ENCODE assay signal across 21 mouse cellular contexts in genomic region chr4:152262187-152262586, GRCm38 (mm10). TPM values are rescaled to one million over a fixed set of nuclear protein-coding genes. Genes with fewer than 3 reads are reported as not detected.
DNase-seq lines count a peak whose midpoint lies in the region; ATAC-seq and TF ChIP-seq lines count a peak whose summit lies in the region.
"Had no signal": no experiment of that assay in that cellular context is flagged by ENCODE, and none has a peak within 500 bp of the region (broad histone marks: within the 10 kb centered on the region; RNA-seq: fewer than 3 reads in every experiment).

No protein-coding gene starts in this region.

- no peak overlapping the region for H3K9ac ChIP-seq in hindbrain, postnatal 0 days (replicated peaks; ENCODE audit: low read length)
- H3K9ac ChIP-seq in hindbrain, embryonic 14.5 days: no peak overlapping the region
- H3K9ac ChIP-seq in heart, adult 2 months (ENCODE audit: low read depth, low read length): no peak overlapping the region
- H3K9ac ChIP-seq in heart, embryonic 13.5 days: peak overlapping the region; percentile 71
- 0 out of 2 replicates have a peak overlapping the region, but pooled peaks have one; percentile 13 for H3K9ac ChIP-seq in limb, embryonic 13.5 days
- H3K9ac ChIP-seq: forebrain, embryonic 13.5 days had no signal

- H3K4me2 ChIP-seq in hindbrain, postnatal 0 days (ENCODE audit: low read depth, low read length): no peak overlapping the region
- no peak overlapping the region for H3K4me2 ChIP-seq in hindbrain, embryonic 14.5 days (replicated peaks)
- H3K4me2 ChIP-seq in heart, embryonic 13.5 days: peak overlapping the region; percentile 56
- H3K4me2 ChIP-seq in limb, embryonic 13.5 days (replicated peaks): no peak overlapping the region
- H3K4me2 ChIP-seq: forebrain, embryonic 13.5 days had no signal

- WGBS in hindbrain, postnatal 0 days: 54% methylated on average over 9 of the region's 9 CpGs
- 64% methylated on average over 9 of the region's 9 CpGs for WGBS in hindbrain, embryonic 14.5 days
- 32% methylated on average over 9 of the region's 9 CpGs for WGBS in heart, adult 2 months
- WGBS in heart, embryonic 13.5 days: 26% methylated on average over 9 of the region's 9 CpGs
- 64% methylated on average over 9 of the region's 9 CpGs for WGBS in limb, embryonic 13.5 days

- H3K27ac ChIP-seq in hindbrain, postnatal 0 days: peak overlapping the region; percentile 33; the same call in 1 of the 2 replicates
- no peak overlapping the region for H3K27ac ChIP-seq in hindbrain, embryonic 14.5 days
- peak overlapping the region; percentile 61 for H3K27ac ChIP-seq in heart, adult 2 months
- H3K27ac ChIP-seq in heart, embryonic 13.5 days (replicated peaks): peak overlapping the region; percentile 96
- H3K27ac ChIP-seq in limb, embryonic 13.5 days: no peak overlapping the region
- H3K27ac ChIP-seq: forebrain, embryonic 13.5 days had no signal

- intact Hi-C loops in heart, adult 2 months (cut with DNase I): no loop called here

- no peak for TF ChIP-seq CTCF in hindbrain, postnatal 0 days (IDR thresholded peaks at IDR 0.05; ENCODE audit: low read depth)
- no peak for TF ChIP-seq CTCF in heart, adult 2 months (IDR thresholded peaks at IDR 0.05)

- no peaks in the 10 kb centered on the region for H3K27me3 ChIP-seq in hindbrain, postnatal 0 days (ENCODE audit: insufficient read depth, low read length)
- H3K27me3 ChIP-seq in hindbrain, embryonic 14.5 days (ENCODE audit: control insufficient read depth, insufficient read depth, low read length): no peaks in the 10 kb centered on the region
- no peaks in the 10 kb centered on the region for H3K27me3 ChIP-seq in heart, adult 2 months (ENCODE audit: control insufficient read depth, insufficient read depth, low read length)
- no peaks in the 10 kb centered on the region for H3K27me3 ChIP-seq in heart, embryonic 13.5 days (replicated peaks)
- no peaks in the 10 kb centered on the region for H3K27me3 ChIP-seq in limb, embryonic 13.5 days
- H3K27me3 ChIP-seq: forebrain, embryonic 13.5 days had no signal

- peak; percentile 53 for DNase-seq in hindbrain, postnatal 0 days (ENCODE audit: low spot score)
- no peak for DNase-seq in hindbrain, embryonic 14.5 days (ENCODE audit: low spot score)
- peak in 1 of 2 experiments; percentile 75 for DNase-seq in heart, adult 2 months
- no peak for DNase-seq in natural killer cell, adult 2 months (ENCODE audit: low spot score in 2 of 2)
- no peak for DNase-seq in kidney, postnatal 36 days
- DNase-seq: adrenal gland, postnatal 10 days; cerebellum, adult 9-10 months; embryo, embryonic 11 days; kidney, adult 2 months; lung, adult 2 months; midbrain, embryonic 14.5 days; right cerebral cortex, postnatal 25 days had no signal

- H3K9me3 ChIP-seq in hindbrain, postnatal 0 days (ENCODE audit: low read length): no peaks in the 10 kb centered on the region
- no peaks in the 10 kb centered on the region for H3K9me3 ChIP-seq in hindbrain, embryonic 14.5 days (ENCODE audit: control insufficient read depth, low read length)
- no peaks in the 10 kb centered on the region for H3K9me3 ChIP-seq in heart, embryonic 13.5 days
- H3K9me3 ChIP-seq in limb, embryonic 13.5 days: no peaks in the 10 kb centered on the region
- H3K9me3 ChIP-seq: forebrain, embryonic 13.5 days had no signal

- peaks cover 6% of the 10 kb centered on the region for H3K4me1 ChIP-seq in hindbrain, postnatal 0 days (ENCODE audit: insufficient read depth, low read length)
- H3K4me1 ChIP-seq in hindbrain, embryonic 14.5 days (replicated peaks; ENCODE audit: control insufficient read depth, insufficient read depth, low read length): no peaks in the 10 kb centered on the region; the same call in 1 of the 2 replicates
- H3K4me1 ChIP-seq in heart, adult 2 months (ENCODE audit: control insufficient read depth, insufficient read depth, low read length): peaks cover 18% of the 10 kb centered on the region
- H3K4me1 ChIP-seq in heart, embryonic 13.5 days: peaks cover 92% of the 10 kb centered on the region
- H3K4me1 ChIP-seq in limb, embryonic 13.5 days: peaks cover 27% of the 10 kb centered on the region

- no peak overlapping the region for H3K4me3 ChIP-seq in hindbrain, postnatal 0 days (ENCODE audit: low read length)
- H3K4me3 ChIP-seq in hindbrain, embryonic 14.5 days (replicated peaks; ENCODE audit: low read length): no peak overlapping the region
- H3K4me3 ChIP-seq in heart, adult 2 months: no peak overlapping the region
- peak overlapping the region; percentile 16; the same call in 1 of the 2 replicates for H3K4me3 ChIP-seq in heart, embryonic 13.5 days
- no peak overlapping the region for H3K4me3 ChIP-seq in limb, embryonic 13.5 days
- H3K4me3 ChIP-seq: forebrain, embryonic 13.5 days had no signal

- H3K79me2 ChIP-seq in heart, adult 2 months (replicated peaks; ENCODE audit: control insufficient read depth, insufficient read depth, low read length): no peaks in the 10 kb centered on the region

- no peak for ATAC-seq in hindbrain, postnatal 0 days
- ATAC-seq in hindbrain, embryonic 14.5 days (ENCODE audit: low FRiP score): no peak
- peak; percentile 33; the same call in 1 of the 2 replicates for ATAC-seq in heart, embryonic 13.5 days (ENCODE audit: extremely low read depth, insufficient number of reproducible peaks, low FRiP score, low TSS enrichment)
- ATAC-seq in limb, embryonic 13.5 days (ENCODE audit: low FRiP score, low read depth): no peak
- ATAC-seq: CD4-positive, CD25-positive, alpha-beta regulatory T cell, adult 4 months; forebrain, embryonic 13.5 days; hindbrain, embryonic 16.5 days had no signal

- TF ChIP-seq POLR2A in heart, adult 2 months (IDR thresholded peaks at IDR 0.05; ENCODE audit: insufficient read depth, low read depth, low read length): no peak

- H3K36me3 ChIP-seq in hindbrain, postnatal 0 days (ENCODE audit: insufficient read depth, low read length): peaks cover 12% of the 10 kb centered on the region; the same call in 1 of the 2 replicates
- H3K36me3 ChIP-seq in hindbrain, embryonic 14.5 days (replicated peaks; ENCODE audit: control insufficient read depth, insufficient read depth): 0 out of 2 replicates have a peak, but pooled peaks cover 3% of the 10 kb centered on the region
- no peaks in the 10 kb centered on the region for H3K36me3 ChIP-seq in heart, adult 2 months (ENCODE audit: control insufficient read depth, insufficient read depth, low read length)
- H3K36me3 ChIP-seq in heart, embryonic 13.5 days: peaks cover 21% of the 10 kb centered on the region
- no peaks in the 10 kb centered on the region for H3K36me3 ChIP-seq in limb, embryonic 13.5 days

- peak; percentile 47; the same call in 1 of the 2 replicates for TF ChIP-seq EP300 in heart, adult 2 months (IDR thresholded peaks at IDR 0.05; ENCODE audit: insufficient read depth, low read depth, low read length)

RNA-seq across cellular contexts. Expression of gene Gpr153, which starts 11.8 kb away (rescaled TPM):
- total RNA-seq in hindbrain, postnatal 0 days (2014; rRNA removed): 167 and 170 TPM in 2 replicates
- 17.1 and 19.0 TPM in 2 replicates for polyA plus RNA-seq in hindbrain, postnatal 0 days (2015; fragmentation: Nextera tagmentation; extraction: Ambion mirVana)
- 23.1 and 27.8 TPM in 2 replicates for polyA plus RNA-seq in hindbrain, embryonic 14.5 days (2014; fragmentation: Nextera tagmentation; extraction: Ambion mirVana)
- 10 to 100 TPM in 1 of 2 experiments, 1 to 10 TPM in 1; 8.6 to 11.9 TPM for total RNA-seq in heart, adult 2 months (2021)
- polyA plus RNA-seq in heart, adult 2 months (2012; rRNA removed): 18.0 and 24.0 TPM in 2 replicates
- polyA plus RNA-seq in heart, embryonic 13.5 days (2015; fragmentation: Nextera tagmentation; extraction: Ambion mirVana): 9.2 and 9.6 TPM in 2 replicates
- 9.8 and 10.6 TPM in 2 replicates for polyA plus RNA-seq in limb, embryonic 13.5 days (2015; fragmentation: Nextera tagmentation; extraction: Ambion mirVana)

RNA-seq across cellular contexts. Expression of gene Hes3, which starts 29.3 kb away (rescaled TPM):
- 0.26 and 0.40 TPM in 2 replicates for total RNA-seq in hindbrain, postnatal 0 days (2014; rRNA removed)
- 0.15 and 0.19 TPM in 2 replicates for polyA plus RNA-seq in hindbrain, postnatal 0 days (2015; fragmentation: Nextera tagmentation; extraction: Ambion mirVana)
- polyA plus RNA-seq in hindbrain, embryonic 14.5 days (2014; fragmentation: Nextera tagmentation; extraction: Ambion mirVana): 0.24 and 1.2 TPM in 2 replicates
- not detected for total RNA-seq in heart, adult 2 months (2021)
- polyA plus RNA-seq in heart, adult 2 months (2012; rRNA removed): not detected in 2 replicates
- polyA plus RNA-seq in heart, embryonic 13.5 days (2015; fragmentation: Nextera tagmentation; extraction: Ambion mirVana): not detected in 2 replicates
- not detected in 2 replicates for polyA plus RNA-seq in limb, embryonic 13.5 days (2015; fragmentation: Nextera tagmentation; extraction: Ambion mirVana)
- total RNA-seq: adrenal gland, postnatal 10 days; gastrocnemius, postnatal 4 days; layer of hippocampus, postnatal 25 days had no signal
- polyA plus RNA-seq: CD4-positive, CD25-positive, alpha-beta regulatory T cell, adult 4 months; forebrain, embryonic 13.5 days; kidney, adult 2 months; large intestine, adult 2 months; limb, embryonic 11.5 days; lung, adult 2 months had no signal

RNA-seq across cellular contexts. Expression of gene Icmt, which starts 34.8 kb away (rescaled TPM):
- 35.3 and 42.6 TPM in 2 replicates for total RNA-seq in hindbrain, postnatal 0 days (2014; rRNA removed)
- polyA plus RNA-seq in hindbrain, postnatal 0 days (2015; fragmentation: Nextera tagmentation; extraction: Ambion mirVana): 15.9 and 16.4 TPM in 2 replicates
- 20.6 and 22.8 TPM in 2 replicates for polyA plus RNA-seq in hindbrain, embryonic 14.5 days (2014; fragmentation: Nextera tagmentation; extraction: Ambion mirVana)
- total RNA-seq in heart, adult 2 months (2021): 10 to 100 TPM; 26.4 to 28.2 TPM
- polyA plus RNA-seq in heart, adult 2 months (2012; rRNA removed): 17.7 and 27.2 TPM in 2 replicates
- 16.8 and 19.7 TPM in 2 replicates for polyA plus RNA-seq in heart, embryonic 13.5 days (2015; fragmentation: Nextera tagmentation; extraction: Ambion mirVana)
- 21.8 and 27.0 TPM in 2 replicates for polyA plus RNA-seq in limb, embryonic 13.5 days (2015; fragmentation: Nextera tagmentation; extraction: Ambion mirVana)

RNA-seq across cellular contexts. Expression of gene Rnf207, which starts 56.6 kb away (rescaled TPM):
- total RNA-seq in hindbrain, postnatal 0 days (2014; rRNA removed): 5.7 and 7.7 TPM in 2 replicates
- polyA plus RNA-seq in hindbrain, postnatal 0 days (2015; fragmentation: Nextera tagmentation; extraction: Ambion mirVana): 6.6 and 6.9 TPM in 2 replicates
- polyA plus RNA-seq in hindbrain, embryonic 14.5 days (2014; fragmentation: Nextera tagmentation; extraction: Ambion mirVana): 5.6 and 6.9 TPM in 2 replicates
- 10 to 100 TPM; 34.5 to 47.7 TPM for total RNA-seq in heart, adult 2 months (2021)
- polyA plus RNA-seq in heart, adult 2 months (2012; rRNA removed): 155 and 167 TPM in 2 replicates
- polyA plus RNA-seq in heart, embryonic 13.5 days (2015; fragmentation: Nextera tagmentation; extraction: Ambion mirVana): 71.2 and 73.2 TPM in 2 replicates
- 0.32 and 0.34 TPM in 2 replicates for polyA plus RNA-seq in limb, embryonic 13.5 days (2015; fragmentation: Nextera tagmentation; extraction: Ambion mirVana)
- polyA plus RNA-seq: CD4-positive, CD25-positive, alpha-beta regulatory T cell, adult 4 months had no signal

Comparison
In these comparisons a context has a peak if more than half of its experiments do, and no peak if none do; other contexts are left out.
1. H3K27ac ChIP-seq: peak in hindbrain, postnatal 0 days (single experiment), heart, adult 2 months (single experiment) and heart, embryonic 13.5 days (single experiment); none in hindbrain, embryonic 14.5 days (single experiment) and limb, embryonic 13.5 days (single experiment).
2. H3K9ac ChIP-seq: peak in heart, embryonic 13.5 days (single experiment) and limb, embryonic 13.5 days (single experiment); none in hindbrain, postnatal 0 days (single experiment), hindbrain, embryonic 14.5 days (single experiment) and heart, adult 2 months (single experiment).